Mouse (Mus musculus): ENCODE measurements at regions not wholly inside any gene's neighbourhood (a gene's known extent, or its start where the extent isn't known, plus 50 kb on each side); places are given as distances from the start of the nearest gene placed in this dataset.
A peak's percentile ranks its signal among the peaks of the same experiment; 100 is the strongest.

GRCm38 (mm10) chr1:83728810-83729209 lies 320.8 kb upstream of the Sphkap start:
- ATAC-seq (ENCODE audit: insufficient read depth): no peak
- DNase-seq: no peak
- Histone ChIP-seq H3K36me3 (ENCODE audit: insufficient read depth) (no peaks in the 10 kb centered on the region), H3K9me3 (ENCODE audit: low read depth, low read length) (no peaks in the 10 kb centered on the region), H3K4me3 (ENCODE audit: low read depth, low read length) (no peak overlapping the region), H3K9ac (no peak overlapping the region), H3K4me2 (no peak overlapping the region), H3K27me3 (ENCODE audit: insufficient read depth, low read length) (no peaks in the 10 kb centered on the region), H3K4me1 (ENCODE audit: insufficient read depth) (no peaks in the 10 kb centered on the region), H3K27ac (ENCODE audit: low read depth) (no peak overlapping the region)
- 71% methylated on average over 6 of the region's 6 CpGs for WGBS
- no peak for TF ChIP-seq CTCF (IDR thresholded peaks at IDR 0.05; ENCODE audit: low read depth)

- H3K27ac ChIP-seq (ENCODE audit: low read depth): no peak overlapping the region
- WGBS: 91% methylated on average over 4 of the region's 4 CpGs
- ATAC-seq (ENCODE audit: insufficient read depth) (no peak), DNase-seq (no peak)
- no peak overlapping the region for H3K4me3 ChIP-seq (ENCODE audit: low read depth, low read length)
- no peaks in the 10 kb centered on the region for H3K9me3 ChIP-seq (ENCODE audit: low read depth, low read length)
- no peak for TF ChIP-seq CTCF (IDR thresholded peaks at IDR 0.05; ENCODE audit: low read depth)
- no peaks in the 10 kb centered on the region for H3K36me3 ChIP-seq (ENCODE audit: insufficient read depth)
- H3K27me3 ChIP-seq (ENCODE audit: insufficient read depth, low read length): no peaks in the 10 kb centered on the region
- no peak overlapping the region for H3K4me2 ChIP-seq
- no peak overlapping the region for H3K9ac ChIP-seq
- no peaks in the 10 kb centered on the region for H3K4me1 ChIP-seq (ENCODE audit: insufficient read depth)
Measured at GRCm38 (mm10) chr1:83727938-83728337, 319.9 kb upstream of the Sphkap start.

GRCm38 (mm10) chr1:83727215-83727614 lies 319.2 kb upstream of the Sphkap start:
- H3K36me3 ChIP-seq (ENCODE audit: insufficient read depth): no peaks in the 10 kb centered on the region
- WGBS: 86% methylated on average over 4 of the region's 4 CpGs
- peak; percentile 49; the same call in 1 of the 2 replicates for ATAC-seq (ENCODE audit: insufficient read depth)

GRCm38 (mm10) chr1:83723096-83723495 lies 315.1 kb upstream of the Sphkap start:
- DNase-seq (peak; percentile 11), ATAC-seq (ENCODE audit: insufficient read depth) (no peak)
- Histone ChIP-seq H3K9ac (no peak overlapping the region), H3K4me1 (ENCODE audit: insufficient read depth) (no peaks in the 10 kb centered on the region), H3K4me2 (no peak overlapping the region), H3K4me3 (ENCODE audit: low read depth, low read length) (no peak overlapping the region), H3K36me3 (ENCODE audit: insufficient read depth) (no peaks in the 10 kb centered on the region), H3K27ac (ENCODE audit: low read depth) (no peak overlapping the region), H3K27me3 (ENCODE audit: insufficient read depth, low read length) (no peaks in the 10 kb centered on the region), H3K9me3 (ENCODE audit: low read depth, low read length) (no peaks in the 10 kb centered on the region)
- TF ChIP-seq CTCF (IDR thresholded peaks at IDR 0.05; ENCODE audit: low read depth): no peak
- WGBS: 34% methylated on average over 1 of the region's 1 CpGs

More at GRCm38 (mm10) chr1:83727215-83727614, 319.2 kb upstream of the Sphkap start:
- H3K9ac ChIP-seq: no peak overlapping the region
- TF ChIP-seq CTCF (IDR thresholded peaks at IDR 0.05; ENCODE audit: low read depth): peak; percentile 79
- DNase-seq: peak; percentile 89
- no peak overlapping the region for H3K4me3 ChIP-seq (ENCODE audit: low read depth, low read length)
- no peaks in the 10 kb centered on the region for H3K4me1 ChIP-seq (ENCODE audit: insufficient read depth)
- H3K27me3 ChIP-seq (ENCODE audit: insufficient read depth, low read length): no peaks in the 10 kb centered on the region
- H3K9me3 ChIP-seq (ENCODE audit: low read depth, low read length): no peaks in the 10 kb centered on the region
- H3K27ac ChIP-seq (ENCODE audit: low read depth): no peak overlapping the region
- H3K4me2 ChIP-seq: no peak overlapping the region

DNA sequence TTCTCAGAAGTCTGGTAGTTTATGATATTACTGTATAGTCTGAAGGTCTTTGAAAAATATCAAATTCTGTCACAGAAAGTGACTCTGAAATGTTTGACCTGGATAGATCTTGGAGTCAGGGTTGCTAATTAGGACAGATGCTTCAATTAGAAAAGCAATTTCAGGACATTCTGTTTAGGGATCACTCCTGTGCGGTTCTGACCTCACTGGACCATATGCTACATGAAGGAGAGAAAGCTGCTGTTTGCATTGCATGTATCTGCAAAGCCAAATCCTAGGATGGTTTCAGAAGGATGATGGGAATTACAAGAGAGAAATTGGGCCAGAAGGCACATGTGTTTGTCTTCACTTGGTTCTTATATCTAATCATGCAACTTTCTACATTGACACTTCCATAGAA lies 312.2 kb upstream of the Sphkap start:
- WGBS: 79% methylated on average over 1 of the region's 1 CpGs
- H3K27ac ChIP-seq (ENCODE audit: low read depth): no peak overlapping the region
- DNase-seq: no peak

GRCm38 (mm10) chr1:83717056-83717455 lies 309.1 kb upstream of the Sphkap start:
- Histone ChIP-seq H3K27ac (ENCODE audit: low read depth) (no peak overlapping the region), H3K9me3 (ENCODE audit: low read depth, low read length) (no peaks in the 10 kb centered on the region), H3K9ac (no peak overlapping the region), H3K4me3 (ENCODE audit: low read depth, low read length) (no peak overlapping the region), H3K4me1 (ENCODE audit: insufficient read depth) (no peaks in the 10 kb centered on the region), H3K4me2 (no peak overlapping the region), H3K36me3 (ENCODE audit: insufficient read depth) (no peaks in the 10 kb centered on the region), H3K27me3 (ENCODE audit: insufficient read depth, low read length) (no peaks in the 10 kb centered on the region)
- WGBS: 0% methylated on average over 1 of the region's 1 CpGs
- DNase-seq (peak; percentile 84), ATAC-seq (ENCODE audit: insufficient read depth) (no peak; the same call in 1 of the 2 replicates)
- peak; percentile 72 for TF ChIP-seq CTCF (IDR thresholded peaks at IDR 0.05; ENCODE audit: low read depth)

More for the DNA sequence above, 312.2 kb upstream of the Sphkap start:
- no peaks in the 10 kb centered on the region for H3K27me3 ChIP-seq (ENCODE audit: insufficient read depth, low read length)
- H3K4me1 ChIP-seq (ENCODE audit: insufficient read depth): no peaks in the 10 kb centered on the region
- H3K9ac ChIP-seq: no peak overlapping the region
- TF ChIP-seq CTCF (IDR thresholded peaks at IDR 0.05; ENCODE audit: low read depth): no peak
- H3K4me3 ChIP-seq (ENCODE audit: low read depth, low read length): no peak overlapping the region
- H3K4me2 ChIP-seq: no peak overlapping the region
- H3K9me3 ChIP-seq (ENCODE audit: low read depth, low read length): no peaks in the 10 kb centered on the region
- no peaks in the 10 kb centered on the region for H3K36me3 ChIP-seq (ENCODE audit: insufficient read depth)
- ATAC-seq (ENCODE audit: insufficient read depth): no peak

DNA sequence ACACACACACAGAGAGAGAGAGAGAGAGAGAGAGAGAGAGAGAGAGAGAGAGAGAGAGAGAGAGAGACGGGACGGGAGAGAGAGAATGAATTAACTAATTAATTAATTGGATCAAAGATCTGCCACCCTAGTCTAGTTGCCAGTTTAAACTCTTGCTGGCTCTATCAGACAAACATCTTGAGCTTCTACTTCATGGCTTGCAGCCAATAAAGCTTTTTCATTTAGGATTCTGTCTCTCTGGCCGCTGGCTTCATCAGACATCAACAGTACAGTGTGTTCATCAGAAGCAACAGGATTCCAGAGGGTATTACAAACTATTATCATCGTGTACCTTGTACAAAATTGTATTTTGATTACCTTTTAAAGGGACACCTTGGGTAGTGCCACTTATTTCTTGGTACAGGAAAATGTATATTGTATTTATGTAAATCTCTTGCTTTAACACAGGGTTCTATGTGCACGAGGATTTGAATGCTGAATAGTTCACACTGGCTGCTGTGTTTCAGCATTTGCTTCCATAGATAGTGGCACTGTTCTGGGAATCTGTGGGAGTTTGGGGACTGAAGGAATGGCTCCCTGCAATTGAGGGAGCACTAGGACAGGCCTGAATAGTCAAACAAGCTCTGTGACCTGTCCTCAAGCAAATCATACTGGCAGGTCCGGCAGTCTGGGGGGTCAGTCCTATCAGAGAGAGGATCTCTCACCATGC lies 293.9 kb upstream of the Sphkap start:
- ATAC-seq (ENCODE audit: insufficient read depth) (no peak; the same call in 1 of the 2 replicates), DNase-seq (peak; percentile 53)
- Histone ChIP-seq H3K27ac (ENCODE audit: low read depth) (no peak overlapping the region), H3K4me1 (ENCODE audit: insufficient read depth) (no peaks in the 10 kb centered on the region), H3K9ac (no peak overlapping the region), H3K4me2 (no peak overlapping the region), H3K4me3 (ENCODE audit: low read depth, low read length) (no peak overlapping the region), H3K36me3 (ENCODE audit: insufficient read depth) (no peaks in the 10 kb centered on the region), H3K27me3 (ENCODE audit: insufficient read depth, low read length) (no peaks in the 10 kb centered on the region), H3K9me3 (ENCODE audit: low read depth, low read length) (no peaks in the 10 kb centered on the region)
- 61% methylated on average over 6 of the region's 6 CpGs for WGBS
- TF ChIP-seq CTCF (IDR thresholded peaks at IDR 0.05; ENCODE audit: low read depth): no peak

Measured in lung, embryonic 14.5 days (tissue).